Mouse (Mus musculus) hindbrain, postnatal 0 days (tissue): ENCODE data around the gene Sp3. TPM values are rescaled to one million over a fixed set of nuclear protein-coding genes. Genes with fewer than 3 reads are reported as not detected.
A peak's percentile ranks its signal among the peaks of the same experiment; 100 is the strongest.
"Not testable (repeated sequence)": the region's sequence is repeated elsewhere in the genome, so short reads cannot be mapped to it uniquely, and the experiment has no call there.

ENCODE experiments used
- ATAC-seq: fragments of 200-750 bp; cut with Nextera tagmentation; 2 replicates; pipeline ENCODE4 v1.8.0; 2017; ENCODE audit warnings: mild to moderate bottlenecking, moderate TSS enrichment, moderate library complexity
- DNase-seq: peaks from one replicate; pipeline ENCODE4 v3.0.0-alpha.2; 2015; ENCODE audit warnings: low spot score
- H3K27ac ChIP-seq: fragments of 300-500 bp; sonication (generic); 2 replicates; pipeline ENCODE4 v1.5.1; 2014; ENCODE audit warnings: mild to moderate bottlenecking
- H3K27me3 ChIP-seq: fragments of 300-500 bp; sonication (generic); 2 replicates; pipeline ENCODE4 v1.6.1; 2014; ENCODE audit warnings: low read length, mixed read lengths; ENCODE audit not compliant: insufficient read depth
- H3K36me3 ChIP-seq: fragments of 300-500 bp; sonication (generic); 2 replicates; pipeline ENCODE4 v1.6.1; 2014; ENCODE audit warnings: low read length, mixed read lengths; ENCODE audit not compliant: insufficient read depth
- H3K4me1 ChIP-seq: fragments of 300-500 bp; sonication (generic); 2 replicates; pipeline ENCODE4 v1.6.1; 2014; ENCODE audit warnings: antibody characterized with exemption, low read length, mixed read lengths; ENCODE audit not compliant: insufficient read depth
- H3K4me2 ChIP-seq: fragments of 300-500 bp; sonication (generic); 2 replicates; pipeline ENCODE4 v1.6.1; 2014; ENCODE audit warnings: low read depth, mild to moderate bottlenecking, low read length, moderate library complexity, mixed read lengths
- H3K4me3 ChIP-seq: fragments of 300-500 bp; sonication (generic); 2 replicates; pipeline ENCODE4 v1.5.1; 2014; ENCODE audit warnings: low read length
- H3K9ac ChIP-seq: fragments of 300-500 bp; sonication (generic); replicated peaks from 2 replicates; pipeline ENCODE4 v1.6.1; 2014; ENCODE audit warnings: mild to moderate bottlenecking, low read length, moderate library complexity, mixed read lengths
- H3K9me3 ChIP-seq: fragments of 300-500 bp; sonication (generic); 2 replicates; pipeline ENCODE4 v1.6.1; 2016; ENCODE audit warnings: low read length, mixed read lengths
- CTCF ChIP-seq: IDR thresholded peaks from 2 replicates; pipeline ENCODE4 v1.5.1; 2016; ENCODE audit warnings: antibody characterized with exemption, control low read depth, low read depth
- WGBS: fragments of 180-500 bp; shearing (Covaris S2); extraction: QIAGEN DNeasy Blood & Tissue Kit; methylation state at CpG from one replicate; pipeline ENCODE4 v1.1.7; 2014; 5-methylcytosine and 5-hydroxymethylcytosine counted together
- polyA plus RNA-seq: library from polyadenylated mRNA; unstranded; fragments of >200 nt; fragmentation: Nextera tagmentation; extraction: Ambion mirVana; gene quantifications from 2 replicates; pipeline ENCODE4 v1.2.1, GENCODE M21; 2015
- total RNA-seq: library from RNA; depleted of rRNA; stranded (reverse); fragments of >200 nt; gene quantifications from 2 replicates; pipeline ENCODE4 v1.2.3, GENCODE M21; 2014

Gene Sp3
- total and polyA plus RNA-seq, 2 experiments from 2014 or later = 24.6 to 91.4 TPM

DNA sequence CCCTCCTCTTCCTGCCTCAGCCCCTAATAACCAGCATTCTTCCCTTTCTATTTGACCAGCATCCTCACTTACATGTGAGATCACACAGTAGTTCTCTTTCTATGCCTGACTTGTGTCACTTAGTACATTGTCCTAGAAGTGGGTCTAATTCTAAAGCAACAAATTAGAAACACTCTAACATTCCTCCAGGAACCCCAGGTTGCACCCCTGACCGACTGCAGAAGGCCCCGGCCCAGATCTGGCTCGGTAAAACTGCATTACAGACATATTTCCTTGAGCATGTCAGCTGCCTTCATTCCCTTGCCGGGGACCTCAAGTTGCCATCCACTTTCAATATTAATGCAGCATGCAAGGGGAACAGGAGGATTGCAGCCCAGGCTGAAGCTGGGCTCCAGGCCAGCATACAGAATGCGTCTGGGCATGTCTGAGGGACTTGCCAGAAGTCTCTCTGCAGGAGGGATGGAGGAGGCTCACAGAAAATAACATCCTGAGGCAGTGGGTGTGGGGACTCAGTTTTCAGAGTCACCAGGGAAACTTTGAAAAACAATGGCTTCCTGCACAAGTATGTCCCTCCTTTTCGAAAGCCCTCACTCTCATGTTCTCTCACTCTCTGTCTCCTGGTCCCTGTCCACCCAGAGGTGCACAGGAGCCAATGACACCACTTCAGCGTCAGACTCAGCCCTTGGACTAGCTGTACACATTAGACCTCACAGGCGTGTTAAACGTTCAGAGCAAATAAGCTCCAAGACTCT lies 15.3 kb upstream of the Sp3 start:
- Histone ChIP-seq H3K4me2 (peak overlapping the region; percentile 21; the same call in 1 of the 2 replicates), H3K36me3 (no peaks in the 10 kb centered on the region), H3K9me3 (no peaks in the 10 kb centered on the region), H3K27me3 (no peaks in the 10 kb centered on the region), H3K27ac (peak overlapping the region; percentile 67), H3K9ac (no peak overlapping the region), H3K4me1 (peaks cover 9% of the 10 kb centered on the region; the same call in 1 of the 2 replicates), H3K4me3 (no peak overlapping the region)
- ATAC-seq (peak; percentile 93), DNase-seq (peak; percentile 91)
- no peak for TF ChIP-seq CTCF
- WGBS = 14% methylated on average over 9 of the region's 9 CpGs

DNA sequence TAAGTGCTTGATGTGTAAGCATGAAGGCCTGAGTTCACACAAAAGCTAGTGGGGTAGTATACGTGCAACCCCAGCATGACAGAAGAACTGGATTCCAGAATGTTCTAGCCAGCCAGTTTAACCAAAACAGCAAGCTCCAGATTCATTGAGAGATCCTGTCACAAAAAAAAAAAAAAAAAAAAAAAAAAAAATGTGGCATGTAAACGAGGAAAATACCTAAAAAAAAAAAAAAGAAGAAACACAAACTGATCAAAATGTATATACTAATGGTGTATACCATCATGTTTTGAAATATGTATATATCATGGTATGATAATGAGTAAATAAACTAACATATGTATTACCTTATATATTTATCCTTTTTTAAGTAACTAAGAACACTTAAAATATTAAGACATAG lies 13.9 kb upstream of the Sp3 start:
- no peak overlapping the region for H3K4me3 ChIP-seq
- H3K27me3 ChIP-seq = no peaks in the 10 kb centered on the region
- no peak overlapping the region for H3K27ac ChIP-seq
- 78% methylated on average over 2 of the region's 2 CpGs for WGBS
- DNase-seq (no peak), ATAC-seq (no peak)
- no peak overlapping the region for H3K9ac ChIP-seq
- TF ChIP-seq CTCF = no peak
- no peak overlapping the region for H3K4me2 ChIP-seq
- H3K36me3 ChIP-seq = no peaks in the 10 kb centered on the region
- peaks cover 9% of the 10 kb centered on the region; the same call in 1 of the 2 replicates for H3K4me1 ChIP-seq
- H3K9me3 ChIP-seq = 0 out of 2 replicates have a peak, but pooled peaks cover under 1% of the 10 kb centered on the region

DNA sequence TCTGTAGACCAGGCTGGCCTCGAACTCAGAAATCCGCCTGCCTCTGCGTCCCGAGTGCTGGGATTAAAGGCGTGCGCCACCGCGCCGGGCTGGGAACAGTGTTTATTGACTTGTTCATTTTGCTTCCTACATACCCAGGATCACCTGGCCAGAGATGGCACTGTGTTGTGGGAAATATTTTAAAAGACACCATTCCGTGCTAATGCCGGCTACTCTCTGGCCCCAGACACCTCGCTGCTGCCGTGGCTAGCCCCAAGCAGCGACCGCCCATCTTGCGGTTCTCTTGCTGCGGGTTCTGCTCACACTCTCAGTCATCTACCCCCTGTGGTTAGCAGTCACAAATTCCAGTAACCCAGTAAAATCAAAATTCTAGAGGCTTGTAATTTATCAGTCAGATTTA lies 12.3 kb upstream of the Sp3 start:
- Histone ChIP-seq H3K4me1 (peaks cover 9% of the 10 kb centered on the region; the same call in 1 of the 2 replicates), H3K4me3 (no peak overlapping the region), H3K4me2 (no peak overlapping the region), H3K36me3 (no peaks in the 10 kb centered on the region), H3K9ac (no peak overlapping the region), H3K9me3 (0 out of 2 replicates have a peak, but pooled peaks cover 2% of the 10 kb centered on the region), H3K27ac (no peak overlapping the region), H3K27me3 (no peaks in the 10 kb centered on the region)
- ATAC-seq = no peak
- no peak for TF ChIP-seq CTCF
- no peak for DNase-seq
- WGBS = 96% methylated on average over 17 of the region's 17 CpGs

DNA sequence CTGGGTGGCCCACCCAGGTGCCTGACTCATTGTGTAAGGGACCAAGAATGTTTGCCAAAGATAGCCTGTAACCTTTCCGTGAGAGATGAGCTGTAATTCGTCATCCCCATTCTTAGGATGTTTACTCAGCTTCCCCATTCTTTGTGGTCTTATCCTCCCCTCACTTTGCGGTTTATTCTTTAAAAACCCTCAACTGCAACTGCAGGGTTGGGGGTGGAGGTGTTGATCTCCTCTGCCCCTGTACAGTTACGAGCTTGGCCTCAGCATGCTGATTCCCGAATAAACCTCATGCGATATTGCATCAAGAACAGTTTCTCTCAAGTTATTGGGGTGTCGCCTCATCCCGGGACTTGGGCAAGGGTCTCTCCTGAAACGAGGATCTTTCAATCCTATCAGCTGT lies 8.7 kb upstream of the Sp3 start:
- DNase-seq, H3K27me3 ChIP-seq, H3K9ac ChIP-seq, ATAC-seq, H3K4me3 ChIP-seq, H3K9me3 ChIP-seq, H3K27ac ChIP-seq, H3K4me2 ChIP-seq, H3K36me3 ChIP-seq, H3K4me1 ChIP-seq: not testable (repeated sequence)
- WGBS = 94% methylated on average over 9 of the region's 9 CpGs

DNA sequence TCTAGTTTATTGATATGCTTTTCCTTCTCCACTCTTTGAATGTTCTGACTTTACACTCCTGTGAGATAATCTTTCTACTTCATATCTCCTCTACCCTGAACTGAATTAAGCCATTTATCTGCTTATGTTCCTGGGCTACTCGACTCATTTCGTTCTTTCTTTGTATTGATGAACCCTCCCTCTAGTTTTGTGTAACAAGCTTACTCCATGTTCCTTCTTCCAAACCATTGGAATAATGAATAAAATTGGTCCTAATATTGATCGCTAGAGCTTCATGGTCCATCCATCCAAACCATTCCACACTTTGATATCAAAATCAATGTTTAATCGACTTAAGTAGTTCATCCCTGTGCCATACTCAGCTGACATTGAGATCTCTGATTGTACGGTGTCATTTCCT lies 6.4 kb upstream of the Sp3 start, which contains the start of gene Gm11084:
Gene Gm11084, minus strand, starts transcription at position 101 of the 400 bp plus-strand sequence.
- no peak within 1 kb of the TSS for H3K9ac ChIP-seq
- no peak within 1 kb of the TSS for H3K4me3 ChIP-seq
- H3K36me3 ChIP-seq = no peaks in the 10 kb centered on the region
- WGBS = 92% methylated on average over 5 of the region's 5 CpGs
- H3K4me2 ChIP-seq = no peak within 1 kb of the TSS
- H3K4me1 ChIP-seq = no peaks in the 10 kb centered on the region
- DNase-seq = no peak
- no peak for TF ChIP-seq CTCF
- no peak within 1 kb of the TSS for H3K27ac ChIP-seq
- 0 out of 2 replicates have a peak, but pooled peaks cover 2% of the 10 kb centered on the region for H3K9me3 ChIP-seq
- H3K27me3 ChIP-seq = no peaks in the 10 kb centered on the region
- no peak for ATAC-seq

DNA sequence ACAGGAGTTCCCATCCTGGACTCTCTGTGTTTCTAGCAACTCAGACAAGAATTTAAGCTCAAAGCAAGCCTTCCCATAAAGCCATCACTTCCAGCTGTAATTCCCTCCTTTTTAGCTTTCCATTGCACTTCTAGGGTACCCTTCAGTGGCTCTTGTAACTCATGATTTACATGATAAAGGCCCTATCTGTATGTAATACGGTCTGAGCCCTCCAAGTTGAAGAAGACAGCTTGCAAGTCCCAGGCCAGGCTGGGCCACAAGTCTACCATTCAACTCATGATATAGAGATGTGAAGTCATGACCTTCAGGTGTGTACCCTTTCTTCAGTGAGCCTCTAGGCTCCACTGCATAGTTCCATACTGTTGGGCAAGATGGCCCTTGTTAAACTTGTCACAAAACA lies 5.3 kb upstream of the Sp3 start:
- Histone ChIP-seq H3K4me2 (no peak overlapping the region), H3K4me1 (no peaks in the 10 kb centered on the region), H3K27me3 (no peaks in the 10 kb centered on the region), H3K4me3 (no peak overlapping the region), H3K9ac (no peak overlapping the region), H3K36me3 (no peaks in the 10 kb centered on the region), H3K27ac (no peak overlapping the region), H3K9me3 (0 out of 2 replicates have a peak, but pooled peaks cover 2% of the 10 kb centered on the region)
- DNase-seq (no peak), ATAC-seq (no peak)
- TF ChIP-seq CTCF = no peak
- 36% methylated on average over 1 of the region's 1 CpGs for WGBS

DNA sequence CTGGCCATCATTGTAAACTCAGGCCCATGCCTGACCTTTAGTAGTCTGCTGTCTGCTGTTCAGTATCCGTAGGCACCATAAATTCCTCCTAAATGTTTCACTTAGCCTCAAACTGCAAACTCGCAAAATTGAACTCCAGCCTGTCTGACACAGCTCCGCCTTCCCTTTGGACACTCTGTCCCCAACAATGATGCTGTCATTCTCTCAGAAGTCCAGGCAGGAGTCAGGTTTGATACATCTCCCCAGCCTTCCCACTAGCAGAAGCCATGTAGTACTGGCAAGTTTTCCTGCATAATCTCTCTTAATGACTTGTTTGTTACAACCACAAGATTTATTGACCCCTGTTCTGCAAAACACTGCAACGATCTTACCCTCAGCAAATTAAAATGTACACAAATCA lies 4.6 kb upstream of the Sp3 start:
- Histone ChIP-seq H3K9me3 (0 out of 2 replicates have a peak, but pooled peaks cover 2% of the 10 kb centered on the region), H3K36me3 (no peaks in the 10 kb centered on the region), H3K27me3 (no peaks in the 10 kb centered on the region), H3K27ac (no peak overlapping the region), H3K4me2 (no peak overlapping the region), H3K4me3 (no peak overlapping the region), H3K4me1 (no peaks in the 10 kb centered on the region), H3K9ac (no peak overlapping the region)
- DNase-seq (no peak), ATAC-seq (no peak)
- TF ChIP-seq CTCF = no peak
- WGBS = 78% methylated on average over 4 of the region's 4 CpGs
